Mouse (Mus musculus) embryonic facial prominence, embryonic 14.5 days (tissue): ENCODE measurements around the gene Wdr12. TPM values are rescaled to one million over a fixed set of nuclear protein-coding genes. Genes with fewer than 3 reads are reported as not detected.
A peak's percentile ranks its signal among the peaks of the same experiment; 100 is the strongest.

ENCODE experiments used
- ATAC-seq: fragments of 200-750 bp; cut with Nextera tagmentation; 2 replicates; pipeline ENCODE4 v1.8.0; 2017; ENCODE audit warnings: low read depth, moderate number of reproducible peaks, moderate TSS enrichment
- DNase-seq: peaks from one replicate; pipeline ENCODE4 v3.0.0-alpha.2; 2015; ENCODE audit warnings: low spot score
- H3K27ac ChIP-seq: fragments of 300-500 bp; sonication (generic); replicated peaks from 2 replicates; pipeline ENCODE4 v1.5.1; 2014; ENCODE audit warnings: low read depth, mild to moderate bottlenecking, low read length, moderate library complexity
- H3K27me3 ChIP-seq: fragments of 300-500 bp; sonication (generic); replicated peaks from 2 replicates; pipeline ENCODE4 v1.6.1; 2014; ENCODE audit warnings: low read length; ENCODE audit not compliant: control insufficient read depth, insufficient read depth
- H3K36me3 ChIP-seq: fragments of 300-500 bp; sonication (generic); 2 replicates; pipeline ENCODE4 v1.6.1; 2014; ENCODE audit warnings: low read length, mixed read lengths; ENCODE audit not compliant: control insufficient read depth, insufficient read depth
- H3K4me1 ChIP-seq: fragments of 300-500 bp; sonication (generic); 2 replicates; pipeline ENCODE4 v1.6.1; 2014; ENCODE audit warnings: antibody characterized with exemption, low read length; ENCODE audit not compliant: control insufficient read depth, insufficient read depth
- H3K4me2 ChIP-seq: fragments of 300-500 bp; sonication (generic); 2 replicates; pipeline ENCODE4 v1.6.1; 2014; ENCODE audit warnings: low read depth, mild to moderate bottlenecking, low read length, moderate library complexity, mixed read lengths
- H3K4me3 ChIP-seq: fragments of 300-500 bp; sonication (generic); 2 replicates; pipeline ENCODE4 v1.5.1; 2014; ENCODE audit warnings: low read depth, mild to moderate bottlenecking, low read length
- H3K9ac ChIP-seq: fragments of 300-500 bp; sonication (generic); 2 replicates; pipeline ENCODE4 v1.6.1; 2014; ENCODE audit warnings: low read depth, mild to moderate bottlenecking, low read length, moderate library complexity, mixed read lengths
- H3K9me3 ChIP-seq: fragments of 300-500 bp; sonication (generic); 2 replicates; pipeline ENCODE4 v1.6.1; 2016; ENCODE audit warnings: low read length; ENCODE audit not compliant: control insufficient read depth
- WGBS: fragments of 180-500 bp; shearing (Covaris S2); extraction: QIAGEN DNeasy Blood & Tissue Kit; methylation state at CpG from one replicate; pipeline ENCODE4 v1.1.7; 2014; 5-methylcytosine and 5-hydroxymethylcytosine counted together
- polyA plus RNA-seq: library from polyadenylated mRNA; unstranded; fragments of >200 nt; fragmentation: Nextera tagmentation; extraction: Ambion mirVana; gene quantifications from 2 replicates; pipeline ENCODE4 v1.2.1, GENCODE M21; 2014

Gene Wdr12
- polyA plus RNA-seq, result 45.6 and 45.7 TPM in 2 replicates

GRCm38 (mm10) chr1:60098024-60098781 lies at the start of gene Wdr12, which contains the start of gene Carf:
Gene Wdr12 (minus strand): TSS chr1:60098645.
Gene Carf (plus strand): TSS chr1:60098247.
- no peaks in the 10 kb centered on the region for H3K27me3 ChIP-seq
- H3K9ac ChIP-seq, result peak within 1 kb of the TSS; percentile 95
- DNase-seq (peak; percentile 99), ATAC-seq (peak; percentile 97)
- under 1% methylated on average over 39 of the region's 71 CpGs for WGBS
- H3K4me1 ChIP-seq, result no peaks in the 10 kb centered on the region; the same call in 1 of the 2 replicates
- H3K27ac ChIP-seq, result peak within 1 kb of the TSS; percentile 99
- H3K9me3 ChIP-seq, result no peaks in the 10 kb centered on the region
- H3K36me3 ChIP-seq, result peaks cover 10% of the 10 kb centered on the region
- H3K4me2 ChIP-seq, result peak within 1 kb of the TSS; percentile 84
- peak within 1 kb of the TSS; percentile 95 for H3K4me3 ChIP-seq

- no peaks in the 10 kb centered on the region for H3K27me3 ChIP-seq
- H3K4me2 ChIP-seq, result no peak overlapping the region
- peaks cover 4% of the 10 kb centered on the region; the same call in 1 of the 2 replicates for H3K36me3 ChIP-seq
- H3K4me3 ChIP-seq, result no peak overlapping the region
- H3K27ac ChIP-seq, result no peak overlapping the region
- ATAC-seq, result no peak
- no peaks in the 10 kb centered on the region for H3K9me3 ChIP-seq
- H3K4me1 ChIP-seq, result no peaks in the 10 kb centered on the region
- H3K9ac ChIP-seq, result no peak overlapping the region
- no peak for DNase-seq
- 53% methylated on average over 9 of the region's 9 CpGs for WGBS
Observed at GRCm38 (mm10) chr1:60137346-60137745, 38.9 kb upstream of the Wdr12 start.

- Histone ChIP-seq H3K36me3 (peaks cover 15% of the 10 kb centered on the region; the same call in 1 of the 2 replicates), H3K4me1 (no peaks in the 10 kb centered on the region), H3K27ac (no peak overlapping the region), H3K27me3 (no peaks in the 10 kb centered on the region), H3K9ac (no peak overlapping the region), H3K4me3 (no peak overlapping the region), H3K4me2 (no peak overlapping the region), H3K9me3 (0 out of 2 replicates have a peak, but pooled peaks cover 3% of the 10 kb centered on the region)
- DNase-seq, result no peak
- 77% methylated on average over 7 of the region's 7 CpGs for WGBS
- ATAC-seq, result no peak
Observed at GRCm38 (mm10) chr1:60117721-60118455, 19.4 kb upstream of the Wdr12 start.

GRCm38 (mm10) chr1:60104582-60104981 lies 6.1 kb upstream of the Wdr12 start:
- Histone ChIP-seq H3K4me3 (no peak overlapping the region), H3K27ac (no peak overlapping the region), H3K36me3 (peaks cover 34% of the 10 kb centered on the region), H3K4me2 (no peak overlapping the region), H3K9ac (no peak overlapping the region), H3K9me3 (no peaks in the 10 kb centered on the region), H3K4me1 (no peaks in the 10 kb centered on the region), H3K27me3 (no peaks in the 10 kb centered on the region)
- 92% methylated on average over 1 of the region's 1 CpGs for WGBS
- ATAC-seq (no peak), DNase-seq (no peak)

GRCm38 (mm10) chr1:60098839-60099238 lies 394 bp upstream of the Wdr12 start:
- Histone ChIP-seq H3K9ac (peak overlapping the region; percentile 95), H3K4me3 (peak overlapping the region; percentile 95), H3K9me3 (no peaks in the 10 kb centered on the region), H3K27me3 (no peaks in the 10 kb centered on the region), H3K4me2 (peak overlapping the region; percentile 84), H3K36me3 (peaks cover 7% of the 10 kb centered on the region), H3K27ac (peak overlapping the region; percentile 99), H3K4me1 (no peaks in the 10 kb centered on the region; the same call in 1 of the 2 replicates)
- DNase-seq, result peak; percentile 9
- ATAC-seq, result no peak
- 12% methylated on average over 9 of the region's 9 CpGs for WGBS

DNA sequence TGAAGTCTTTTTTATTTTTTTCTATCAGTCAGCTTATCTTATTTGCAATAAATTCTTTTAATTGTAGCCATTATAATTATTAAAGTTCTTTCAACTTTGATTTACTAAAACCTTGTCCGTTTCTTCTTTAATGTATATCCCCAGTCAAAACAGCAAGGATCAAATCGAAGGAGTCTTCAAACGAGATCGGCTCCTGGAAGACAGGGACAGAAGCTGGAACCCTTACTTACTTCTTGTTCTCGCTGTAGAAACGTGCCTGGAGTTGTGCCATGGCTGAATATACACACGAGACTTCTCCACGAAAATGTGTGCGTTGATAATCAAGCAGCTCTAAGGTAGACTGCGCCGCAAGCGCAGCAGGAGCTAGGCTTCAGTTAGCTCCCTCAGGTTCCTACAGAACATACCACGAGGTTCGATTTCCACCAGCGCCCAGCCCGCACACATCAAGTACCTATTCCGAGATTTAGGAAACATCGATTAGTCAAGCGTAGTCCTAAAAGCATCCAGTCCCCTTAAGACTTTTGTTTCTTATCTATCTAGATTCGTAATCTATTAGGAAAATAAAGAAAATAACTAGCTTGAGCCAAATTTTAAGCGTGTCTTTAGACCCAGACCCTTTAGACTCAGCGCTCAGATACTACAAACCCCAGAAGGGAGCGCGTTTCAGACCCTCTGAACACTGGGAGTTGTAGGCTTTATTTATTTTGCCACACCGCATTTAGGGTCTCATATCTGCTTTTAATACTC lies 995 bp downstream of the Wdr12 start:
- Histone ChIP-seq H3K9me3 (no peaks in the 10 kb centered on the region), H3K9ac (peak overlapping the region; percentile 95), H3K4me1 (no peaks in the 10 kb centered on the region; the same call in 1 of the 2 replicates), H3K27me3 (no peaks in the 10 kb centered on the region), H3K4me3 (peak overlapping the region; percentile 95), H3K27ac (peak overlapping the region; percentile 99), H3K4me2 (peak overlapping the region; percentile 84), H3K36me3 (peaks cover 17% of the 10 kb centered on the region)
- DNase-seq (peak; percentile 89), ATAC-seq (peak; percentile 91)
- WGBS, result under 1% methylated on average over 25 of the region's 25 CpGs

DNA sequence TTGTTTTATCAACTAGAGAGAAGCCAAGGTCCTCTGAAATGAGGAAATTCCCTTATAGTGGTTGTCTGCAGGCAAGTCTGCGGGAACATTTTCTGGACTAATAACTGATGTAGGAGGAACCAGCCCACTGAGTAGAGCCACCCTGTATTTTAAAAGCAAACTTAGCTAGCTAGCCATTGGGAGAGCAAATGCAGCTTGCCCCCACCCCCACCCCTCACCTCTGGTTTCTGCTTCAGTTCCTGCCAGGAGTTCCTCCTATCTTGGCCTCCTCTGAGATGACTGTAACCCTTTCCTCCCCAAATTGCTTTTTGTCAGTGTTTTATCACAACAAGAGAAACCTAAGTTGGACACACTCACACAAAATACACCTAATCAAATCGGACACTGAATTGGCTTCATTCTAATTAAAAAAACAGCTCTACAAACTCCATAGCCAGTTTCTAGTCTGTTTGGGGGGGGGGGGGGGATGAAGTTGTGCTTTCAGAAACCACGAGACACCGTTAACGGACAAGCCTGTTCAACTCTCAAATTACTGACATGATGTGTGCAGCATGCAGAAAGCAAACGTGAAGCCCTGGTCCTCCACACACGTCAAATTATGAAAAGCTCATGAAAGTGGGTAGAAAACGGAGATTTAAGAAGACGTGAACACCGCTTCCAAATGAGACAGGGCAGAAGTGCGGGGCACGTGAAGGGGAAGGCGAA lies 1.7 kb downstream of the Wdr12 start:
- Histone ChIP-seq H3K4me3 (peak overlapping the region; percentile 95), H3K9ac (peak overlapping the region; percentile 95), H3K36me3 (peaks cover 24% of the 10 kb centered on the region), H3K4me2 (peak overlapping the region; percentile 84), H3K4me1 (no peaks in the 10 kb centered on the region; the same call in 1 of the 2 replicates), H3K9me3 (no peaks in the 10 kb centered on the region), H3K27me3 (no peaks in the 10 kb centered on the region), H3K27ac (peak overlapping the region; percentile 24)
- peak; percentile 33 for DNase-seq
- WGBS, result 8% methylated on average over 13 of the region's 13 CpGs
- ATAC-seq, result no peak

DNA sequence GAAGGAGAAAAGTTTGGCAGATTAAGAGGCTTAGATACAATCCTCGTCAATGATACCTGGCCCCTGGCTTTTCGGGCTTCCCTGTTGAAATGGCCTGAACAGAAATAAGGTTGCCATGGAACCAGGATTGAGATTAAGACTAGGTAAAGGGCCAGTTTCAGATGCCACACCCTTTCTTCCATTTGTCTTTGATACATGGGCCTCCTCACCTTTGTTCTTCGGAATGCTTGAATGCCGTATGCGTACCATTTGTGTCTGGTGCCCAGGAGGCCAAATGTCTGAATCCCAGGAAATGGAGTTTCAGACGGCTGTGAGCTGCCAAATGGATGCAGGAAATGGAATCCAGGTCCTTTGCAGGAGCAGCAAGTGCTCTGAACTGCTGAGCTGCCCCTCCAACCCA lies 22.0 kb downstream of the Wdr12 start:
- H3K4me2 ChIP-seq, result no peak overlapping the region
- no peaks in the 10 kb centered on the region for H3K9me3 ChIP-seq
- no peak overlapping the region for H3K4me3 ChIP-seq
- no peak for ATAC-seq
- H3K27me3 ChIP-seq, result no peaks in the 10 kb centered on the region
- no peak for DNase-seq
- peaks cover 38% of the 10 kb centered on the region for H3K36me3 ChIP-seq
- WGBS, result 88% methylated on average over 6 of the region's 6 CpGs
- no peak overlapping the region for H3K9ac ChIP-seq
- no peaks in the 10 kb centered on the region for H3K4me1 ChIP-seq
- H3K27ac ChIP-seq, result no peak overlapping the region
